Mouse (Mus musculus): ENCODE measurements around the gene Prkaa2. TPM values are rescaled to one million over a fixed set of nuclear protein-coding genes. Genes with fewer than 3 reads are reported as not detected.

Gene Prkaa2
- polyA plus RNA-seq, 1 experiment from 2014 or later: 2.9 TPM

Other genes with a start within 250 kb of the Prkaa2 start
- gene C8a, start 233.5 kb downstream of the Prkaa2 start, polyA plus RNA-seq (2014; fragmentation: Nextera tagmentation; extraction: Ambion mirVana): 0.05 TPM in 1 of 2 replicates, not detected in the other
- 0.05 TPM in 1 of 2 replicates, not detected in the other for gene Fyb2, start 196.4 kb downstream of the Prkaa2 start, polyA plus RNA-seq (2014; fragmentation: Nextera tagmentation; extraction: Ambion mirVana)
- gene Plpp3, start 47.5 kb upstream of the Prkaa2 start, polyA plus RNA-seq (2014; fragmentation: Nextera tagmentation; extraction: Ambion mirVana): 33.2 and 36.9 TPM in 2 replicates